Mouse (Mus musculus): ENCODE data around the gene Tent4b. TPM values are rescaled to one million over a fixed set of nuclear protein-coding genes. Genes with fewer than 3 reads are reported as not detected.

Tent4b gene
- polyA plus RNA-seq, 1 experiment: 0.56 TPM

GRCm38 (mm10) chr8:88252791-88253190 is 53.8 kb downstream of the Tent4b start:
- no peaks in the 10 kb centered on the region; the same call in 1 of the 2 replicates for H3K4me1 ChIP-seq (ENCODE audit: control insufficient read depth)

DNA sequence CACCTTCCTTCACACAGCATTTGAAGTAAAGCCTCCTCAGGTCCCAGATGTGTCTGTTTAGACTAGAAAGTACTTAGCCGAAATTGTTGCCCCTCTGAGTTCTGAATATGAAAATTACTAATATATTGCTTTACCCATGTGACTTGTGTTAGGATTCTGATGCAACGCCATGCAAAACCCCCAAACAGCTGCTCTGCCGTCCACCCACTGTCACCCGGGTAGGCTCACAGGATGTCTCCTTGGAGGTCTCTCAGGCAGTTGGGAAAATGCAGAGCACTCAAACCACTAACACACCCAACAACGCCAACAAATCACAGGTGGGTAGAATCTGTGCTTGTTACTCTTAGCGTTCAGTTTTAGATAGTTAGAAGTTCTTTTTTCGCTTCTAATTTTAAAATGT is 55.9 kb downstream of the Tent4b start:
- no peak for TF ChIP-seq GATA1 (IDR thresholded peaks at IDR 0.05; ENCODE audit: low read length)
- TF ChIP-seq TAL1 (IDR thresholded peaks at IDR 0.05; ENCODE audit: low read length): no peak
- Histone ChIP-seq H3K4me3 (replicated peaks) (no peak overlapping the region), H3K9me3 (ENCODE audit: control insufficient read depth, low read length) (no peaks in the 10 kb centered on the region), H3K4me1 (ENCODE audit: control insufficient read depth) (no peaks in the 10 kb centered on the region; the same call in 1 of the 2 replicates), H3K27me3 (ENCODE audit: control insufficient read depth) (no peaks in the 10 kb centered on the region), H3K36me3 (ENCODE audit: control insufficient read depth) (peaks cover 74% of the 10 kb centered on the region)

More at GRCm38 (mm10) chr8:88252791-88253190, 53.8 kb downstream of the Tent4b start:
- Histone ChIP-seq H3K4me3 (replicated peaks) (no peak overlapping the region), H3K27me3 (ENCODE audit: control insufficient read depth) (no peaks in the 10 kb centered on the region), H3K36me3 (ENCODE audit: control insufficient read depth) (peaks cover 82% of the 10 kb centered on the region), H3K9me3 (ENCODE audit: control insufficient read depth, low read length) (no peaks in the 10 kb centered on the region)
- no peak for TF ChIP-seq TAL1 (IDR thresholded peaks at IDR 0.05; ENCODE audit: low read length)
- no peak for TF ChIP-seq GATA1 (IDR thresholded peaks at IDR 0.05; ENCODE audit: low read length)

GRCm38 (mm10) chr8:88258024-88258423 is 59.0 kb downstream of the Tent4b start:
- H3K9me3 ChIP-seq (ENCODE audit: control insufficient read depth, low read length): no peaks in the 10 kb centered on the region
- H3K27me3 ChIP-seq (ENCODE audit: control insufficient read depth): no peaks in the 10 kb centered on the region
- peaks cover 53% of the 10 kb centered on the region for H3K36me3 ChIP-seq (ENCODE audit: control insufficient read depth)
- H3K4me3 ChIP-seq (replicated peaks): no peak overlapping the region
- no peak for TF ChIP-seq TAL1 (IDR thresholded peaks at IDR 0.05; ENCODE audit: low read length)
- no peak for TF ChIP-seq GATA1 (IDR thresholded peaks at IDR 0.05; ENCODE audit: low read length)
- H3K4me1 ChIP-seq (ENCODE audit: control insufficient read depth): no peaks in the 10 kb centered on the region; the same call in 1 of the 2 replicates

DNA sequence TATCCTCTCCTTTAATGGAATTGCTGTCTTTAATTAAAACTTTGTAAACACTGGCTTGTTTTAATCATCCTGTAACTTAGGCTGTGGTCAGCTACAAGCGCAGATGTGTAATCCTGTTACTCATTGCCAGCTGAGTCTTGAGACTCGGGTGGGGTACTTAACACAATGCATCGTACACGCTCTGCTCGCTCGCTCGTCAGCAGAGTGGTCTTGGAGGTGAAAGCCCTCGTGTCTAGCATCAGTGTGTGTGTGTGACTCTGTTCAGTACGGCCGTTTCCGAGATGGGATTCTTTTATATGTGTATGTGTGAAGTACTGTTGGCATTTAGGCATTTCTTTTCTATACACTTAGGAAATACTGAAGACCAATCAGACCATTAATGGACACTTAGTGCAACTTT is 59.5 kb downstream of the Tent4b start:
- H3K4me3 ChIP-seq (replicated peaks): no peak overlapping the region
- H3K36me3 ChIP-seq (ENCODE audit: control insufficient read depth): peaks cover 51% of the 10 kb centered on the region
- H3K27me3 ChIP-seq (ENCODE audit: control insufficient read depth): no peaks in the 10 kb centered on the region
- no peak for TF ChIP-seq TAL1 (IDR thresholded peaks at IDR 0.05; ENCODE audit: low read length)
- no peak for TF ChIP-seq GATA1 (IDR thresholded peaks at IDR 0.05; ENCODE audit: low read length)
- H3K9me3 ChIP-seq (ENCODE audit: control insufficient read depth, low read length): no peaks in the 10 kb centered on the region
- peaks cover under 1% of the 10 kb centered on the region; the same call in 1 of the 2 replicates for H3K4me1 ChIP-seq (ENCODE audit: control insufficient read depth)

DNA sequence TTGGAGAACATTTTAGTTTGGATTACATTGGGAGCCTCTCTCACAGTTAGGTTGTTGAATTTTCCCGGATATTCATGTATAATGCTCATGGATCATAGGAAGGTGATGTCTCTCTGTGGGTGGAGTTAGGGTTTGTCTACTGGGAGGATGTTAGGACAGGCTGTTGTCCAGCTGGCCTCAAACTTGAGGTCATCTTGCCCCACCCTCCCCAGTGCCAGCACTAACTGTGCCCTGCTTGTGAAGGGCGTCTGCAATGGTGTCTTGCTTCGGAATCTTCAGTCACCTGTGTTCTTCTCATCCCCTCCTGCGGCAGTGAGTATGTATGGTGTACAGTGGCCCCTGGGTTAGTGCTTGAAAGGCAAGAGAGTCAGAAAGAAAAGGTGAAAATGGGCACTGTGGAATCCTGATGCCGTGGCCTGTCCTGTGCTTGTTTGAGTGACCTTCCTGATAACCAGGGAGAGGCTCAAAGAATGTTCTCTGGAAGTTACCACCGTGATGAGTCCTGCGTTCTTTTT is 61.5 kb downstream of the Tent4b start:
- Histone ChIP-seq H3K36me3 (ENCODE audit: control insufficient read depth) (peaks cover 35% of the 10 kb centered on the region), H3K4me1 (ENCODE audit: control insufficient read depth) (peaks cover 6% of the 10 kb centered on the region; the same call in 1 of the 2 replicates), H3K27me3 (ENCODE audit: control insufficient read depth) (no peaks in the 10 kb centered on the region), H3K4me3 (replicated peaks) (no peak overlapping the region), H3K9me3 (ENCODE audit: control insufficient read depth, low read length) (no peaks in the 10 kb centered on the region)
- TF ChIP-seq GATA1 (IDR thresholded peaks at IDR 0.05; ENCODE audit: low read length): no peak
- TF ChIP-seq TAL1 (IDR thresholded peaks at IDR 0.05; ENCODE audit: low read length): no peak

- no peak for TF ChIP-seq TAL1 (IDR thresholded peaks at IDR 0.05; ENCODE audit: low read length)
- no peak for TF ChIP-seq GATA1 (IDR thresholded peaks at IDR 0.05; ENCODE audit: low read length)
- Histone ChIP-seq H3K9me3 (ENCODE audit: control insufficient read depth, low read length) (no peaks in the 10 kb centered on the region), H3K27me3 (ENCODE audit: control insufficient read depth) (peaks cover 2% of the 10 kb centered on the region), H3K4me3 (replicated peaks) (no peak overlapping the region), H3K4me1 (ENCODE audit: control insufficient read depth) (peaks cover 6% of the 10 kb centered on the region; the same call in 1 of the 2 replicates), H3K36me3 (ENCODE audit: control insufficient read depth) (peaks cover 14% of the 10 kb centered on the region)
Observed at GRCm38 (mm10) chr8:88262831-88263635, 64.0 kb downstream of the Tent4b start.

GRCm38 (mm10) chr8:88265511-88265910 is 66.5 kb downstream of the Tent4b start:
- H3K4me1 ChIP-seq (ENCODE audit: control insufficient read depth): peaks cover 8% of the 10 kb centered on the region; the same call in 1 of the 2 replicates

GRCm38 (mm10) chr8:88266170-88266800 is 67.3 kb downstream of the Tent4b start:
- no peak overlapping the region for H3K4me3 ChIP-seq (replicated peaks)
- no peak for TF ChIP-seq GATA1 (IDR thresholded peaks at IDR 0.05; ENCODE audit: low read length)
- TF ChIP-seq TAL1 (IDR thresholded peaks at IDR 0.05; ENCODE audit: low read length): no peak
- peaks cover 15% of the 10 kb centered on the region for H3K4me1 ChIP-seq (ENCODE audit: control insufficient read depth)
- H3K36me3 ChIP-seq (ENCODE audit: control insufficient read depth): no peaks in the 10 kb centered on the region
- H3K27me3 ChIP-seq (ENCODE audit: control insufficient read depth): peaks cover 10% of the 10 kb centered on the region
- no peaks in the 10 kb centered on the region for H3K9me3 ChIP-seq (ENCODE audit: control insufficient read depth, low read length)

More at GRCm38 (mm10) chr8:88265511-88265910, 66.5 kb downstream of the Tent4b start:
- Histone ChIP-seq H3K36me3 (ENCODE audit: control insufficient read depth) (peaks cover 2% of the 10 kb centered on the region), H3K27me3 (ENCODE audit: control insufficient read depth) (peaks cover 10% of the 10 kb centered on the region), H3K4me3 (replicated peaks) (no peak overlapping the region), H3K9me3 (ENCODE audit: control insufficient read depth, low read length) (no peaks in the 10 kb centered on the region)
- TF ChIP-seq GATA1 (IDR thresholded peaks at IDR 0.05; ENCODE audit: low read length) (no peak), TAL1 (IDR thresholded peaks at IDR 0.05; ENCODE audit: low read length) (no peak)

All from erythroblast, embryonic 14.5 days (primary cell).